Mouse (Mus musculus) CH12.LX (cell line): Measurements from ENCODE around the gene Slc39a13. TPM values are rescaled to one million over a fixed set of nuclear protein-coding genes. Genes with fewer than 3 reads are reported as not detected.

Source experiments
- DNase-seq: peaks from one replicate; pipeline ENCODE4 v3.0.0-alpha.2; 2013; ENCODE audit errors: extremely low read depth
- H3K27ac ChIP-seq: 2 replicates; pipeline ENCODE4 v1.5.1; 2012; ENCODE audit warnings: low read depth, mild to moderate bottlenecking, control low read depth, moderate library complexity; ENCODE audit not compliant: insufficient read depth
- H3K27me3 ChIP-seq: replicated peaks from 2 replicates; pipeline ENCODE3; 2012; ENCODE audit warnings: inconsistent platforms
- H3K36me3 ChIP-seq, 2 experiments: replicated peaks in 1 of 2; 2 replicates each; pipeline versions ENCODE3 to v1.6.1; 2012; ENCODE audit warnings: inconsistent platforms in 1 of 2, low read length in 1 of 2, mild to moderate bottlenecking in 1 of 2, mixed read lengths in 1 of 2, moderate library complexity in 1 of 2; ENCODE audit not compliant: control insufficient read depth in 1 of 2, insufficient read depth in 1 of 2
- H3K4me1 ChIP-seq, 2 experiments: 2 replicates each; pipeline ENCODE4 v1.6.1; 2012; ENCODE audit warnings: inconsistent platforms in 1 of 2, moderate library complexity in 1 of 2; ENCODE audit not compliant: insufficient read depth in 2 of 2, control insufficient read depth in 1 of 2
- H3K4me2 ChIP-seq: 2 replicates; pipeline ENCODE4 v1.6.1; 2012; ENCODE audit warnings: low read depth, mild to moderate bottlenecking, control low read depth; ENCODE audit not compliant: poor library complexity, insufficient read depth, severe bottlenecking
- H3K4me3 ChIP-seq, 3 experiments: fragments of 150-350 bp in 1 of 3; sonication (generic) in 1 of 3; replicated peaks in 1 of 3; 2 replicates each; pipeline versions ENCODE3 to v1.5.1; 2011 to 2012; ENCODE audit warnings: low read depth in 2 of 3, low read length in 2 of 3, mild to moderate bottlenecking in 2 of 3, moderate library complexity in 2 of 3, control low read depth in 1 of 3, improper control_type of control experiment in 1 of 3, inconsistent platforms in 1 of 3, mixed read lengths in 1 of 3; ENCODE audit not compliant: poor library complexity in 1 of 3
- H3K79me2 ChIP-seq: replicated peaks from 2 replicates; pipeline ENCODE4 v1.6.1; 2012; ENCODE audit warnings: mild to moderate bottlenecking, moderate library complexity; ENCODE audit not compliant: control insufficient read depth, poor library complexity, insufficient read depth, severe bottlenecking; ENCODE audit errors: extremely low read depth
- H3K9ac ChIP-seq: 2 replicates; pipeline ENCODE4 v1.6.1; 2012; ENCODE audit warnings: low read depth, mild to moderate bottlenecking, control low read depth, moderate library complexity; ENCODE audit not compliant: insufficient read depth
- H3K9me3 ChIP-seq: replicated peaks from 2 replicates; pipeline ENCODE3; 2012; ENCODE audit warnings: low read length, inconsistent platforms, mixed read lengths
- BHLHE40 ChIP-seq: IDR thresholded peaks from 2 replicates; pipeline ENCODE4 v1.6.1; 2011; ENCODE audit warnings: mild to moderate bottlenecking, low read depth, low read length, improper control_type of control experiment
- CHD1 ChIP-seq: IDR thresholded peaks from 2 replicates; pipeline ENCODE4 v1.6.1; 2012; ENCODE audit warnings: low read depth, low read length, improper control_type of control experiment, inconsistent platforms
- CTCF ChIP-seq, 2 experiments: IDR thresholded peaks in 1 of 2; conservative IDR thresholded peaks in 1 of 2; 2 replicates each; pipeline ENCODE4 v1.5.1; 2011 to 2012; ENCODE audit warnings: low read depth in 2 of 2, low read length in 2 of 2, improper control_type of control experiment in 1 of 2, inconsistent platforms in 1 of 2, mild to moderate bottlenecking in 1 of 2, moderate library complexity in 1 of 2
- ELF1 ChIP-seq: IDR thresholded peaks from 2 replicates; pipeline ENCODE4 v1.6.1; 2014; ENCODE audit warnings: low read depth, mild to moderate bottlenecking, inconsistent platforms, low read length, improper control_type of control experiment
- JUND ChIP-seq: conservative IDR thresholded peaks from 2 replicates; pipeline ENCODE4 v1.6.1; 2011; ENCODE audit warnings: low read depth, low read length, improper control_type of control experiment
- MAFK ChIP-seq: IDR thresholded peaks from 2 replicates; pipeline ENCODE4 v1.6.1; 2011; ENCODE audit warnings: low read length, improper control_type of control experiment; ENCODE audit not compliant: insufficient replicate concordance
- MAZ ChIP-seq: IDR thresholded peaks from 2 replicates; pipeline ENCODE4 v1.6.1; 2012; ENCODE audit warnings: low read depth, mild to moderate bottlenecking, inconsistent platforms, low read length, improper control_type of control experiment, moderate library complexity
- MEF2A ChIP-seq: IDR thresholded peaks from 2 replicates; pipeline ENCODE4 v1.6.1; 2014; ENCODE audit warnings: low read depth, mild to moderate bottlenecking, inconsistent platforms, low read length, improper control_type of control experiment, borderline replicate concordance
- MXI1 ChIP-seq: IDR thresholded peaks from 2 replicates; pipeline ENCODE4 v1.6.1; 2011; ENCODE audit warnings: mild to moderate bottlenecking, low read depth, low read length, improper control_type of control experiment
- NELFE ChIP-seq: IDR thresholded peaks from 2 replicates; pipeline ENCODE4 v1.6.1; 2011; ENCODE audit warnings: low read depth, low read length, improper control_type of control experiment
- NRF1 ChIP-seq: IDR thresholded peaks from 2 replicates; pipeline ENCODE4 v1.6.1; 2014; ENCODE audit warnings: low read depth, mild to moderate bottlenecking, inconsistent platforms, low read length, improper control_type of control experiment, moderate library complexity
- PAX5 ChIP-seq: IDR thresholded peaks from 2 replicates; pipeline ENCODE4 v1.6.1; 2012; ENCODE audit warnings: low read length, inconsistent platforms, mixed read lengths
- POLR2A ChIP-seq: IDR thresholded peaks from 2 replicates; pipeline ENCODE4 v1.6.1; 2011; ENCODE audit warnings: low read depth, mild to moderate bottlenecking, improper control_type of control experiment, low read length
- RCOR1 ChIP-seq: conservative IDR thresholded peaks from 2 replicates; pipeline ENCODE4 v1.6.1; 2012; ENCODE audit warnings: low read depth, mild to moderate bottlenecking, inconsistent platforms, low read length, improper control_type of control experiment
- SMC3 ChIP-seq: IDR thresholded peaks from 2 replicates; pipeline ENCODE4 v1.6.1; 2011; ENCODE audit warnings: low read depth, low read length, improper control_type of control experiment
- TCF12 ChIP-seq: IDR thresholded peaks from 2 replicates; pipeline ENCODE4 v1.6.1; 2014; ENCODE audit warnings: low read depth, mild to moderate bottlenecking, inconsistent platforms, low read length, improper control_type of control experiment
- UBTF ChIP-seq: IDR thresholded peaks from 2 replicates; pipeline ENCODE4 v1.6.1; 2012; ENCODE audit warnings: low read depth, mild to moderate bottlenecking, inconsistent platforms, low read length, improper control_type of control experiment, moderate library complexity
- USF2 ChIP-seq: conservative IDR thresholded peaks from 2 replicates; pipeline ENCODE4 v1.6.1; 2011; ENCODE audit warnings: low read depth, low read length, improper control_type of control experiment
- ZC3H11A ChIP-seq: IDR thresholded peaks from 2 replicates; pipeline ENCODE4 v1.6.1; 2012; ENCODE audit warnings: low read depth, mild to moderate bottlenecking, inconsistent platforms, low read length, improper control_type of control experiment
- ZNF384 ChIP-seq: IDR thresholded peaks from 2 replicates; pipeline ENCODE4 v1.6.1; 2012; ENCODE audit warnings: low read depth, low read length, improper control_type of control experiment, inconsistent platforms
- dilution Hi-C: fragments of 300-500 bp; cut with MboI; formaldehyde crosslinking; loops from 2 replicates; pipeline ENCODE4 v1.14.3; 2020; ENCODE audit warnings: low sequenced_read_pairs; ENCODE audit not compliant: extremely low pct_unique_long_range_greater_than_20kb, extremely low pct_ligation_motif_present
- in situ Hi-C: fragments of 300-500 bp; cut with MboI; formaldehyde crosslinking; loops from 3 replicates; pipeline ENCODE4 v1.14.3; 2019; ENCODE audit warnings: low sequenced_read_pairs, low pct_ligation_motif_present, low pct_unique_long_range_greater_than_20kb, mixed read lengths
- polyA plus RNA-seq: library from polyadenylated mRNA; unstranded; fragments of >175 nt; gene quantifications from 2 replicates; pipeline ENCODE4 v1.2.1, GENCODE M21; 2012; ENCODE audit warnings: low read depth; ENCODE audit not compliant: insufficient read length
- total RNA-seq, 2 experiments: library from RNA; depleted of rRNA; stranded (reverse); fragments of 300-350 nt in 1 of 2; fragments of >200 nt in 1 of 2; gene quantifications; 2 replicates each; pipeline ENCODE4 v1.2.3; 2012 to 2014

The Slc39a13 gene
- total and polyA plus RNA-seq, 3 experiments, result 3.5 to 7.5 (median 7.2) TPM

- Histone ChIP-seq H3K27ac (no peak overlapping the region), H3K4me3 (no peak overlapping the region), H3K79me2 (no peaks in the 10 kb centered on the region), H3K4me2 (no peak overlapping the region), H3K36me3 (peaks cover 61 to 86% of the 10 kb centered on the region in 2 experiments), H3K9me3 (no peaks in the 10 kb centered on the region), H3K4me1 (peaks cover 6 to 11% of the 10 kb centered on the region in 2 experiments)
- TF ChIP-seq SMC3, result peak; percentile 20; the same call in 1 of the 2 replicates
- peak in 1 of 2 experiments; percentile 18; a peak in 1 of 4 replicates for TF ChIP-seq CTCF (conservative IDR thresholded peaks at IDR 0.05 in 1 of 2, IDR thresholded peaks at IDR 0.05 in 1 of 2; ENCODE audit: low read depth in 2 of 2, low read length in 2 of 2)
- TF ChIP-seq PAX5, result no peak
- TF ChIP-seq, all 38 proteins: peak for 2
- dilution Hi-C loops (no loop called here), in situ Hi-C loops (loop anchor here (5.0 kb wide), 1 partner anchor 33 kb away; no protein-coding TSS in a partner anchor)
- H3K27me3 ChIP-seq, result no peaks in the 10 kb centered on the region
- DNase-seq, result no peak
- H3K9ac ChIP-seq, result no peak overlapping the region
Measured at GRCm38 (mm10) chr2:91064211-91064610, 6.0 kb downstream of the Slc39a13 start.

- Histone ChIP-seq H3K4me1 (no peaks in the 10 kb centered on the region), H3K9me3 (no peaks in the 10 kb centered on the region), H3K36me3 (peaks cover 74 to 93% of the 10 kb centered on the region in 2 experiments), H3K27ac (no peak overlapping the region), H3K9ac (no peak overlapping the region), H3K4me3 (no peak overlapping the region), H3K4me2 (no peak overlapping the region), H3K79me2 (no peaks in the 10 kb centered on the region), H3K27me3 (no peaks in the 10 kb centered on the region)
- in situ Hi-C loops (loop anchor here (5.0 kb wide), 1 partner anchor 34 kb away; no protein-coding TSS in a partner anchor), dilution Hi-C loops (no loop called here)
- no peak for TF ChIP-seq USF2
- no peak for TF ChIP-seq BHLHE40
- no peak for TF ChIP-seq CHD1
- TF ChIP-seq ELF1, result no peak
- no peak for TF ChIP-seq CTCF (conservative IDR thresholded peaks at IDR 0.05 in 1 of 2, IDR thresholded peaks at IDR 0.05 in 1 of 2; ENCODE audit: low read depth in 2 of 2, low read length in 2 of 2)
- TF ChIP-seq MXI1, result no peak
- TF ChIP-seq RCOR1, result no peak
- DNase-seq, result no peak
Measured at GRCm38 (mm10) chr2:91062779-91063606, 7.2 kb downstream of the Slc39a13 start.

- Histone ChIP-seq H3K27ac (no peak overlapping the region), H3K36me3 (peaks cover 83 to 97% of the 10 kb centered on the region in 2 experiments), H3K9ac (no peak overlapping the region), H3K4me1 (no peaks in the 10 kb centered on the region), H3K4me2 (no peak overlapping the region), H3K27me3 (no peaks in the 10 kb centered on the region), H3K9me3 (no peaks in the 10 kb centered on the region), H3K79me2 (no peaks in the 10 kb centered on the region), H3K4me3 (no peak overlapping the region)
- TF ChIP-seq ZNF384 (no peak), JUND (no peak), ZC3H11A (no peak), MAFK (no peak), SMC3 (no peak), TCF12 (no peak), NELFE (no peak), POLR2A (no peak), MAZ (no peak), UBTF (no peak), CTCF (conservative IDR thresholded peaks at IDR 0.05 in 1 of 2, IDR thresholded peaks at IDR 0.05 in 1 of 2; ENCODE audit: low read depth in 2 of 2, low read length in 2 of 2) (no peak), MEF2A (no peak), NRF1 (no peak)
- in situ Hi-C loops, result loop anchor here (5.0 kb wide), 1 partner anchor 35 kb away; no protein-coding TSS in a partner anchor
- dilution Hi-C loops, result no loop called here
- DNase-seq, result no peak
Measured at GRCm38 (mm10) chr2:91061849-91062481, 8.3 kb downstream of the Slc39a13 start.
